Mouse (Mus musculus): ENCODE measurements around the gene Lbx1.

DNA sequence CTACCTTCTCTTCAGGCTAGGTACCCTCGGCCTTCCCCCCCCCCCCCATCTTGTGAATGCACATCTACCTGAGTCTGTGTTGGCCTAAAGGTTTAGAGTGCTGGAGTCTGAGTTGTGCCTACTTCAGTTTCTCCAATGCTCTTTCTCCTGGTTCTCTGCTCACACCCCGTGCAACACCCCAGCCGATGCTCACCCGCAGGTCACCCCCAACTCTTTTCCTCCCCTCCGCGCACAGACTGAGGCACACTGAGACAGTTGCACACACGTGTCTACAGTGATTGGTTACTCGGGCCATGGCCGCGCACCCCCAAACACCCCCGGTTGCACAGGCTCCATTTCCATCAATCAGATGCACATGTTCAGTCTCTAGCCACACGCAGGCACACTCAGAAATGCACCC is 7.5 kb downstream of the Lbx1 start:
- TF ChIP-seq CTCF (IDR thresholded peaks at IDR 0.05; ENCODE audit: low read depth, low read length): no peak
- TF ChIP-seq POLR2A (IDR thresholded peaks at IDR 0.05; ENCODE audit: insufficient read depth, low read length): no peak
- TF ChIP-seq EP300 (IDR thresholded peaks at IDR 0.05; ENCODE audit: insufficient read depth, low read depth, low read length): no peak
